Mouse (Mus musculus) liver, postnatal 0 days (tissue): ENCODE results near the gene Mgat5b. TPM values are rescaled to one million over a fixed set of nuclear protein-coding genes. Genes with fewer than 3 reads are reported as not detected.

Experiments used
- ATAC-seq: fragments of 200-750 bp; cut with Nextera tagmentation; 2 replicates; pipeline ENCODE4 v1.8.0; 2017; ENCODE audit warnings: mild to moderate bottlenecking, moderate library complexity
- DNase-seq: peaks from one replicate; pipeline ENCODE4 v3.0.0-alpha.2; 2016
- H3K27ac ChIP-seq: fragments of 300-500 bp; sonication (generic); 2 replicates; pipeline ENCODE4 v1.5.1; 2014; ENCODE audit warnings: antibody characterized with exemption, moderate library complexity, mild to moderate bottlenecking, low read depth
- H3K27me3 ChIP-seq: fragments of 300-500 bp; sonication (generic); 2 replicates; pipeline ENCODE4 v1.6.1; 2014; ENCODE audit warnings: low read length, control low read depth, mixed read lengths; ENCODE audit not compliant: insufficient read depth
- H3K36me3 ChIP-seq: fragments of 300-500 bp; sonication (generic); replicated peaks from 2 replicates; pipeline ENCODE4 v1.6.1; 2014; ENCODE audit warnings: mild to moderate bottlenecking, control low read depth, low read length, moderate library complexity, mixed read lengths; ENCODE audit not compliant: insufficient read depth
- H3K4me1 ChIP-seq: fragments of 300-500 bp; sonication (generic); 2 replicates; pipeline ENCODE4 v1.6.1; 2014; ENCODE audit warnings: antibody characterized with exemption, mild to moderate bottlenecking, control low read depth; ENCODE audit not compliant: insufficient read depth
- H3K4me2 ChIP-seq: fragments of 300-500 bp; sonication (generic); 2 replicates; pipeline ENCODE4 v1.6.1; 2014; ENCODE audit warnings: low read depth, mild to moderate bottlenecking, low read length, moderate library complexity, mixed read lengths
- H3K4me3 ChIP-seq: fragments of 300-500 bp; sonication (generic); 2 replicates; pipeline ENCODE4 v1.5.1; 2014; ENCODE audit warnings: low read depth, low read length
- H3K9ac ChIP-seq: fragments of 300-500 bp; sonication (generic); replicated peaks from 2 replicates; pipeline ENCODE4 v1.6.1; 2014; ENCODE audit warnings: mild to moderate bottlenecking, moderate library complexity
- H3K9me3 ChIP-seq: fragments of 300-500 bp; sonication (generic); 2 replicates; pipeline ENCODE4 v1.6.1; 2016; ENCODE audit warnings: mild to moderate bottlenecking, control low read depth, low read length, mixed read lengths
- CTCF ChIP-seq: sonication (generic); IDR thresholded peaks from 2 replicates; pipeline ENCODE4 v1.5.1; 2016; ENCODE audit warnings: antibody characterized with exemption, low read depth
- EP300 ChIP-seq: IDR thresholded peaks from 2 replicates; pipeline ENCODE4 v1.6.1; 2016; ENCODE audit warnings: antibody characterized with exemption, low read depth, mild to moderate bottlenecking
- WGBS: fragments of 180-500 bp; shearing (Covaris S2); extraction: QIAGEN DNeasy Blood & Tissue Kit; methylation state at CpG from one replicate; pipeline ENCODE4 v1.1.7; 2014; ENCODE audit not compliant: insufficient replicate concordance; 5-methylcytosine and 5-hydroxymethylcytosine counted together
- polyA plus RNA-seq: library from polyadenylated mRNA; unstranded; fragments of >200 nt; fragmentation: Nextera tagmentation; extraction: Ambion mirVana; gene quantifications from 2 replicates; pipeline ENCODE4 v1.2.1, GENCODE M21; 2015

Mgat5b gene
- polyA plus RNA-seq, 1 experiment from 2014 or later: not detected

- Histone ChIP-seq H3K9me3 (no peaks in the 10 kb centered on the region), H3K27me3 (no peaks in the 10 kb centered on the region), H3K4me2 (no peak overlapping the region), H3K4me1 (no peaks in the 10 kb centered on the region), H3K4me3 (no peak overlapping the region), H3K36me3 (no peaks in the 10 kb centered on the region), H3K9ac (no peak overlapping the region), H3K27ac (no peak overlapping the region)
- ATAC-seq: no peak
- 67% methylated on average over 3 of the region's 3 CpGs for WGBS
- TF ChIP-seq CTCF: no peak
- DNase-seq: no peak
These were observed 110.9 kb downstream of the Mgat5b start for GRCm38 (mm10) chr11:117029569-117029955.

- no peak for TF ChIP-seq CTCF
- no peak for TF ChIP-seq EP300
- Histone ChIP-seq H3K27me3 (no peaks in the 10 kb centered on the region), H3K36me3 (no peaks in the 10 kb centered on the region), H3K27ac (no peak overlapping the region), H3K9me3 (no peaks in the 10 kb centered on the region), H3K4me1 (no peaks in the 10 kb centered on the region), H3K9ac (no peak overlapping the region), H3K4me2 (no peak overlapping the region), H3K4me3 (no peak overlapping the region)
- no peak for ATAC-seq
- 30% methylated on average over 3 of the region's 3 CpGs for WGBS
- no peak for DNase-seq
These were observed 111.4 kb downstream of the Mgat5b start for GRCm38 (mm10) chr11:117030018-117030417.

- TF ChIP-seq EP300 (no peak), CTCF (no peak)
- H3K27ac ChIP-seq: no peak overlapping the region
- no peak overlapping the region for H3K9ac ChIP-seq
- H3K4me1 ChIP-seq: no peaks in the 10 kb centered on the region
- H3K36me3 ChIP-seq: no peaks in the 10 kb centered on the region
- no peaks in the 10 kb centered on the region for H3K27me3 ChIP-seq
- no peak overlapping the region for H3K4me2 ChIP-seq
- WGBS: 49% methylated on average over 8 of the region's 8 CpGs
- ATAC-seq (no peak), DNase-seq (no peak)
- no peaks in the 10 kb centered on the region for H3K9me3 ChIP-seq
- H3K4me3 ChIP-seq: no peak overlapping the region
These were observed 111.9 kb downstream of the Mgat5b start for GRCm38 (mm10) chr11:117030471-117031101.

- WGBS: 26% methylated on average over 4 of the region's 4 CpGs
- no peaks in the 10 kb centered on the region for H3K27me3 ChIP-seq
These were observed 112.6 kb downstream of the Mgat5b start for GRCm38 (mm10) chr11:117031249-117031648.

GRCm38 (mm10) chr11:117035661-117036336, 117.1 kb downstream of the Mgat5b start:
- H3K4me3 ChIP-seq: no peak overlapping the region
- no peaks in the 10 kb centered on the region for H3K36me3 ChIP-seq
- H3K27ac ChIP-seq: no peak overlapping the region
- H3K4me1 ChIP-seq: no peaks in the 10 kb centered on the region
- no peaks in the 10 kb centered on the region for H3K9me3 ChIP-seq
- ATAC-seq: no peak
- WGBS: 56% methylated on average over 11 of the region's 11 CpGs
- no peaks in the 10 kb centered on the region for H3K27me3 ChIP-seq
- no peak for DNase-seq
- H3K9ac ChIP-seq: no peak overlapping the region
- no peak for TF ChIP-seq CTCF
- no peak for TF ChIP-seq EP300
- no peak overlapping the region for H3K4me2 ChIP-seq

More at GRCm38 (mm10) chr11:117031249-117031648, 112.6 kb downstream of the Mgat5b start:
- TF ChIP-seq EP300 (no peak), CTCF (no peak)
- ATAC-seq (peak; percentile 54; the same call in 1 of the 2 replicates), DNase-seq (peak; percentile 34)
- Histone ChIP-seq H3K9me3 (no peaks in the 10 kb centered on the region), H3K4me3 (no peak overlapping the region), H3K4me2 (no peak overlapping the region), H3K36me3 (no peaks in the 10 kb centered on the region), H3K9ac (no peak overlapping the region), H3K27ac (no peak overlapping the region), H3K4me1 (no peaks in the 10 kb centered on the region)

Other genes with a start within 250 kb of the Mgat5b start
- not detected in 2 replicates for gene St6galnac1, start 143.4 kb upstream of the Mgat5b start, polyA plus RNA-seq
- gene Mxra7, start 90.8 kb upstream of the Mgat5b start, polyA plus RNA-seq: 1.4 and 4.0 TPM in 2 replicates
- gene Mettl23, start 75.6 kb upstream of the Mgat5b start, polyA plus RNA-seq: 32.6 and 33.0 TPM in 2 replicates
- gene Jmjd6, start 75.4 kb upstream of the Mgat5b start, polyA plus RNA-seq: 18.5 and 19.0 TPM in 2 replicates
- 16.5 and 18.0 TPM in 2 replicates for gene Mfsd11, start 66.4 kb upstream of the Mgat5b start, polyA plus RNA-seq
- gene Srsf2, start 65.8 kb upstream of the Mgat5b start, polyA plus RNA-seq: 293 and 302 TPM in 2 replicates
- gene Sec14l1, start 196.3 kb downstream of the Mgat5b start, polyA plus RNA-seq: 8.2 and 9.2 TPM in 2 replicates